ENCODE assay signal across 10 mouse cellular contexts in genomic region chr6:89035061-89035835, GRCm38 (mm10).
A peak's percentile ranks its signal among the peaks of the same experiment; 100 is the strongest.
DNase-seq lines count a peak whose midpoint lies in the region; ATAC-seq and TF ChIP-seq lines count a peak whose summit lies in the region.
"Had no signal": no experiment of that assay in that cellular context is flagged by ENCODE, and none has a peak within 500 bp of the region (broad histone marks: within the 10 kb centered on the region; RNA-seq: fewer than 3 reads in every experiment).

No protein-coding gene starts in this region.

- peak; percentile 34 to 48 for DNase-seq in lung, adult 18-20 months
- DNase-seq in lung, adult 2 months = no peak
- DNase-seq in lung, postnatal 14 days = peak; percentile 48
- peak; percentile 67 for DNase-seq in retina, embryonic 14.5 days (ENCODE audit: low spot score)
- no peak for DNase-seq in layer of hippocampus, adult 8-10 months (ENCODE audit: low spot score in 2 of 2)
- no peak for DNase-seq in layer of hippocampus, adult 9-11 months
- no peak for DNase-seq in liver, embryonic 11.5 days (ENCODE audit: low spot score)
- DNase-seq: spleen, adult 18-20 months had no signal

- H3K9me3 ChIP-seq in forebrain, embryonic 16.5 days (ENCODE audit: control insufficient read depth, low read length) = no peaks in the 10 kb centered on the region
- no peaks in the 10 kb centered on the region for H3K9me3 ChIP-seq in liver, embryonic 11.5 days (ENCODE audit: control insufficient read depth, low read length)
- H3K9me3 ChIP-seq: heart, embryonic 15.5 days had no signal

- peaks cover 36% of the 10 kb centered on the region for H3K27me3 ChIP-seq in forebrain, embryonic 16.5 days (replicated peaks; ENCODE audit: control insufficient read depth, insufficient read depth, low read length)
- peaks cover 3% of the 10 kb centered on the region for H3K27me3 ChIP-seq in liver, embryonic 11.5 days (replicated peaks; ENCODE audit: control insufficient read depth, insufficient read depth, low read length)

- peak; percentile 83 for ATAC-seq in forebrain, embryonic 16.5 days
- ATAC-seq in liver, embryonic 11.5 days (replicated peaks; ENCODE audit: low FRiP score) = no peak

- no peaks in the 10 kb centered on the region for H3K36me3 ChIP-seq in forebrain, embryonic 16.5 days (ENCODE audit: control insufficient read depth, insufficient read depth)
- no peaks in the 10 kb centered on the region for H3K36me3 ChIP-seq in liver, embryonic 11.5 days (ENCODE audit: control insufficient read depth, insufficient read depth, low read length)
- H3K36me3 ChIP-seq: heart, embryonic 15.5 days had no signal

- H3K27ac ChIP-seq in forebrain, embryonic 16.5 days (ENCODE audit: low read length) = peak overlapping the region; percentile 78
- H3K27ac ChIP-seq in liver, embryonic 11.5 days (ENCODE audit: low read depth, low read length) = no peak overlapping the region
- H3K27ac ChIP-seq: heart, embryonic 15.5 days had no signal

- no peak for TF ChIP-seq CTCF in lung, adult 2 months (IDR thresholded peaks at IDR 0.05; ENCODE audit: insufficient read depth, low read length)

- no peak for TF ChIP-seq POLR2A in lung, adult 2 months (IDR thresholded peaks at IDR 0.05; ENCODE audit: borderline replicate concordance, extremely low read depth, low read depth, low read length)

- H3K4me1 ChIP-seq in lung, adult 2 months (ENCODE audit: control insufficient read depth, insufficient read depth, low read length) = peaks cover 33% of the 10 kb centered on the region
- peaks cover 26% of the 10 kb centered on the region for H3K4me1 ChIP-seq in forebrain, embryonic 16.5 days (replicated peaks; ENCODE audit: control insufficient read depth, insufficient read depth, low read length)
- no peaks in the 10 kb centered on the region for H3K4me1 ChIP-seq in liver, embryonic 11.5 days (replicated peaks; ENCODE audit: control insufficient read depth, insufficient read depth, low read length)
- H3K4me1 ChIP-seq: heart, embryonic 15.5 days had no signal

- 63% methylated on average over 13 of the region's 13 CpGs for whole genome bisulfite sequencing in lung, adult 2 months
- WGBS in forebrain, embryonic 16.5 days = 28% methylated on average over 13 of the region's 13 CpGs
- WGBS in liver, embryonic 11.5 days = 69% methylated on average over 13 of the region's 13 CpGs

- H3K9ac ChIP-seq in forebrain, embryonic 16.5 days (replicated peaks; ENCODE audit: low read depth, low read length) = peak overlapping the region; percentile 27; the same call in 1 of the 2 replicates
- H3K9ac ChIP-seq in liver, embryonic 11.5 days (ENCODE audit: low read depth, low read length) = no peak overlapping the region
- H3K9ac ChIP-seq: heart, embryonic 15.5 days had no signal

- peak overlapping the region; percentile 31 for H3K4me2 ChIP-seq in forebrain, embryonic 16.5 days (ENCODE audit: low read length)
- H3K4me2 ChIP-seq in liver, embryonic 11.5 days = no peak overlapping the region
- H3K4me2 ChIP-seq: heart, embryonic 15.5 days had no signal

- H3K4me3 ChIP-seq in lung, adult 2 months (replicated peaks; ENCODE audit: extremely low read depth, low read depth, low read length) = no peak overlapping the region
- no peak overlapping the region for H3K4me3 ChIP-seq in forebrain, embryonic 16.5 days (replicated peaks; ENCODE audit: low read length)
- no peak overlapping the region for H3K4me3 ChIP-seq in liver, embryonic 11.5 days (ENCODE audit: low read depth, low read length)
- H3K4me3 ChIP-seq: heart, embryonic 15.5 days had no signal

Comparison
In these comparisons a context has a peak if more than half of its experiments do, and no peak if none do; other contexts are left out.
1. DNase-seq: peak in lung, adult 18-20 months (2 of 2), lung, postnatal 14 days (single experiment) and retina, embryonic 14.5 days (single experiment); none in lung, adult 2 months (single experiment), layer of hippocampus, adult 8-10 months (0 of 2), layer of hippocampus, adult 9-11 months (single experiment) and liver, embryonic 11.5 days (single experiment).